Mouse (Mus musculus) erythroblast, embryonic 14.5 days (primary cell): ENCODE results near the gene Banp.

Experiments used
- GATA1 ChIP-seq: IDR thresholded peaks from 2 replicates; pipeline ENCODE4 v1.6.1; 2012; ENCODE audit warnings: low read length, inconsistent platforms, mixed read lengths
- TAL1 ChIP-seq: IDR thresholded peaks from 3 replicates; pipeline ENCODE4 v1.6.1; 2012; ENCODE audit warnings: low read length, inconsistent platforms, mixed read lengths

DNA sequence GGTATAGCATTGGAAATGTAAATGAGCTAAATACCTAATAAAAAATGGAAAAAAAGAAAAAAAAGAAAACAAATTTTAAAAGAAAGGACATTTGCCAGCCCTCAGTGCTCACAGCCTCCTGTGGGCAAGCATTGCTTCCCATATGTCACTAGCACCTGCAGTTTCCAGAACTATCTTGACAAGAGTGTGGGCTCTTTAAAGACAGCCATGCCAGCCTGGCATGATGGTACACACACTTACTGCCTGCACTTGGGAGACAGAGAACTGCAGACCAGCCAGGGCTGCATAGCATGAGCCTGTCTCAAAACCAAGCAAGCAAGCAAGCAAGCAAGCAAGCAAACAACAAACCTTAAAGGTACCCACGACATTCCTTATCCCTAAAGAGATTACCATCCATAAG, 44.1 kb upstream of the Banp start:
- no peak for TF ChIP-seq TAL1
- no peak for TF ChIP-seq GATA1
